Mouse (Mus musculus) C2C12 (cell line): ENCODE results near the gene Dhx37.

Source experiments
- CEBPB ChIP-seq: IDR thresholded peaks from one replicate; pipeline ENCODE4 v1.6.1; 2011; ENCODE audit warnings: low read depth, mild to moderate bottlenecking, control low read depth, moderate library complexity
- CTCF ChIP-seq: IDR thresholded peaks from one replicate; pipeline ENCODE4 v1.5.1; 2011; ENCODE audit not compliant: control insufficient read depth, insufficient read depth, insufficient read length

GRCm38 (mm10) chr5:125419124-125419523 is 14.8 kb downstream of the Dhx37 start:
- TF ChIP-seq CTCF (no peak), CEBPB (no peak)
